Mouse (Mus musculus) brain, embryonic 14.5 days (tissue): ENCODE results near the gene Grap.

Experiments used
- CTCF ChIP-seq: fragments of 200-500 bp; IDR thresholded peaks from 2 replicates; pipeline ENCODE4 v1.5.1; 2012; ENCODE audit warnings: inconsistent platforms, mild to moderate bottlenecking, moderate library complexity, borderline replicate concordance; ENCODE audit not compliant: insufficient read depth, insufficient read length; ENCODE audit errors: extremely low read depth
- POLR2A ChIP-seq: fragments of 200-500 bp; IDR thresholded peaks from 2 replicates; pipeline ENCODE4 v1.6.1; 2012; ENCODE audit warnings: mild to moderate bottlenecking, inconsistent platforms, borderline replicate concordance; ENCODE audit not compliant: poor library complexity, insufficient read depth, insufficient read length, severe bottlenecking; ENCODE audit errors: extremely low read depth

- TF ChIP-seq POLR2A (no peak), CTCF (peak; percentile 58)
Measured at GRCm38 (mm10) chr11:61619791-61620241, 33.2 kb upstream of the Grap start.
